Mouse (Mus musculus): Measurements from ENCODE around the gene Mphosph9. TPM values are rescaled to one million over a fixed set of nuclear protein-coding genes. Genes with fewer than 3 reads are reported as not detected.

The Mphosph9 gene
- total and polyA plus RNA-seq, 3 experiments, result 10.4 to 60.8 (median 10.9) TPM

GRCm38 (mm10) chr5:124204127-124204794 lies 123.5 kb downstream of the Mphosph9 start:
- no peak overlapping the region for H3K9ac ChIP-seq (ENCODE audit: control insufficient read depth, low read depth, low read length, poor library complexity, severe bottlenecking)
- H3K4me3 ChIP-seq (ENCODE audit: control insufficient read depth in 1 of 2, insufficient read depth in 1 of 2, low read depth in 2 of 2, low read length in 2 of 2), result no peak overlapping the region

GRCm38 (mm10) chr5:124203251-124203650 lies 124.5 kb downstream of the Mphosph9 start:
- Histone ChIP-seq H3K4me1 (ENCODE audit: control insufficient read depth in 1 of 2, insufficient read depth in 2 of 2, low read length in 2 of 2) (peaks cover 4 to 15% of the 10 kb centered on the region in 2 experiments; a peak in 3 of 4 replicates), H3K4me3 (ENCODE audit: control insufficient read depth in 1 of 2, insufficient read depth in 1 of 2, low read depth in 2 of 2, low read length in 2 of 2) (no peak overlapping the region), H3K27ac (ENCODE audit: control insufficient read depth, low read depth, low read length) (no peak overlapping the region), H3K36me3 (ENCODE audit: control insufficient read depth in 1 of 2, insufficient read depth in 2 of 2, low read length in 2 of 2) (peaks cover 0 to 4% of the 10 kb centered on the region in 2 experiments; a peak in 2 of 4 replicates), H3K79me2 (ENCODE audit: control insufficient read depth, insufficient read depth, low read length, poor library complexity) (no peaks in the 10 kb centered on the region), H3K9ac (ENCODE audit: control insufficient read depth, low read depth, low read length, poor library complexity, severe bottlenecking) (no peak overlapping the region), H3K27me3 (ENCODE audit: control insufficient read depth in 1 of 2, insufficient read depth in 2 of 2, low read length in 2 of 2) (no peaks in the 10 kb centered on the region), H3K9me3 (replicated peaks; ENCODE audit: insufficient read depth, low read length) (no peaks in the 10 kb centered on the region)
- TF ChIP-seq E2F4 (IDR thresholded peaks at IDR 0.05; ENCODE audit: borderline replicate concordance, low read depth, low read length) (no peak), NELFE (IDR thresholded peaks at IDR 0.05; ENCODE audit: low read depth, low read length) (no peak), CHD2 (IDR thresholded peaks at IDR 0.05; ENCODE audit: low read length) (no peak), MAZ (IDR thresholded peaks at IDR 0.05; ENCODE audit: low read depth, low read length) (no peak), TAL1 (IDR thresholded peaks at IDR 0.05; ENCODE audit: low read length) (no peak)
- DNase-seq (ENCODE audit: low read depth, low spot score), result no peak

More at GRCm38 (mm10) chr5:124204127-124204794, 123.5 kb downstream of the Mphosph9 start:
- H3K9me3 ChIP-seq (replicated peaks; ENCODE audit: insufficient read depth, low read length), result no peaks in the 10 kb centered on the region
- no peaks in the 10 kb centered on the region for H3K79me2 ChIP-seq (ENCODE audit: control insufficient read depth, insufficient read depth, low read length, poor library complexity)
- peaks cover 4 to 15% of the 10 kb centered on the region in 2 experiments; a peak in 3 of 4 replicates for H3K4me1 ChIP-seq (ENCODE audit: control insufficient read depth in 1 of 2, insufficient read depth in 2 of 2, low read length in 2 of 2)
- peak; percentile 43 for DNase-seq (ENCODE audit: low read depth, low spot score)
- peaks cover 0 to 4% of the 10 kb centered on the region in 2 experiments; a peak in 2 of 4 replicates for H3K36me3 ChIP-seq (ENCODE audit: control insufficient read depth in 1 of 2, insufficient read depth in 2 of 2, low read length in 2 of 2)
- no peaks in the 10 kb centered on the region for H3K27me3 ChIP-seq (ENCODE audit: control insufficient read depth in 1 of 2, insufficient read depth in 2 of 2, low read length in 2 of 2)
- H3K27ac ChIP-seq (ENCODE audit: control insufficient read depth, low read depth, low read length), result peak overlapping the region; percentile 3; the same call in 1 of the 2 replicates
- TF ChIP-seq TCF12 (IDR thresholded peaks at IDR 0.05; ENCODE audit: low read depth, low read length) (peak; percentile 53; the same call in 1 of the 2 replicates), RCOR1 (IDR thresholded peaks at IDR 0.05; ENCODE audit: low read depth, low read length) (peak; percentile 48; the same call in 1 of the 2 replicates), CTCF (IDR thresholded peaks at IDR 0.05 in 2 of 3, conservative IDR thresholded peaks at IDR 0.05 in 1 of 3; ENCODE audit: control insufficient read depth in 1 of 3, insufficient read depth in 1 of 3, low read depth in 2 of 3, low read length in 3 of 3, poor library complexity in 1 of 3, severe bottlenecking in 1 of 3) (no peak), EP300 (IDR thresholded peaks at IDR 0.05; ENCODE audit: low read depth in 1 of 2, low read length in 2 of 2) (peak; percentile 49 to 58; a peak in 3 of 4 replicates), USF2 (IDR thresholded peaks at IDR 0.05; ENCODE audit: borderline replicate concordance in 1 of 2, insufficient read depth in 1 of 2, low read depth in 1 of 2, low read length in 2 of 2) (no peak)

GRCm38 (mm10) chr5:124202071-124202470 lies 125.7 kb downstream of the Mphosph9 start:
- Histone ChIP-seq H3K79me2 (ENCODE audit: control insufficient read depth, insufficient read depth, low read length, poor library complexity) (no peaks in the 10 kb centered on the region), H3K27ac (ENCODE audit: control insufficient read depth, low read depth, low read length) (no peak overlapping the region), H3K9ac (ENCODE audit: control insufficient read depth, low read depth, low read length, poor library complexity, severe bottlenecking) (no peak overlapping the region), H3K36me3 (ENCODE audit: control insufficient read depth in 1 of 2, insufficient read depth in 2 of 2, low read length in 2 of 2) (peaks cover 0 to 4% of the 10 kb centered on the region in 2 experiments; a peak in 2 of 4 replicates), H3K4me3 (ENCODE audit: control insufficient read depth in 1 of 2, insufficient read depth in 1 of 2, low read depth in 2 of 2, low read length in 2 of 2) (no peak overlapping the region), H3K27me3 (ENCODE audit: control insufficient read depth in 1 of 2, insufficient read depth in 2 of 2, low read length in 2 of 2) (no peaks in the 10 kb centered on the region), H3K9me3 (replicated peaks; ENCODE audit: insufficient read depth, low read length) (no peaks in the 10 kb centered on the region), H3K4me1 (ENCODE audit: control insufficient read depth in 1 of 2, insufficient read depth in 2 of 2, low read length in 2 of 2) (peaks cover 4 to 15% of the 10 kb centered on the region in 2 experiments; a peak in 3 of 4 replicates)
- DNase-seq (ENCODE audit: low read depth, low spot score), result no peak
- no peak for TF ChIP-seq SIN3A (IDR thresholded peaks at IDR 0.05; ENCODE audit: low read length)

All from MEL (cell line).